Mouse (Mus musculus) monocyte, adult 2 months (primary cell): Measurements from ENCODE around the gene Dpm3.
A peak's percentile ranks its signal among the peaks of the same experiment; 100 is the strongest.
"Not testable (repeated sequence)": the region's sequence is repeated elsewhere in the genome, so short reads cannot be mapped to it uniquely, and the experiment has no call there.

ENCODE experiments used
- DNase-seq, 2 experiments: peaks; one replicate each; pipeline ENCODE4 v3.0.0; 2022; ENCODE audit warnings: low spot score in 2 of 2, low read depth in 1 of 2

Gene Dpm3

DNA sequence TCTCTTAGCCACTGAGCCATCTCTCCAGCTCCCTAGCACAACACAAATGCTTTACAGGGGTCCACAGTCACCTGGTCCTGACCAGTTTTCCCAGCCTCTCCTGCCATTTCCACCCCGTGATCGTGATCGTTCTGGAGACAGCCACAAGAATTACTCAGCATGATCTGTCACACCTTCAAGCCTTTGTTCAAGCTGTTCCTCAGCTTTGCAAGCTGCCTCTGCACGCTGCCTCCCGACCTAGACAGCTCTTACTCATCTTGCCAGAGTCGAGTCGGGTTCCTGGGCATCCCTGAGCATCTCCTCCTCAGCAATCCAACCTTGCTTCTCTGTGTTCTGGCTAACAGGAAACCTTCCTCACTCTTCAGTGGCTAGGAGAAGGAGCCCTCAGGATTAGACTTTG is at the start of gene Dpm3:
Gene Dpm3, plus strand, starts transcription at position 283 of the 400 bp plus-strand sequence.
- no peak for DNase-seq

DNA sequence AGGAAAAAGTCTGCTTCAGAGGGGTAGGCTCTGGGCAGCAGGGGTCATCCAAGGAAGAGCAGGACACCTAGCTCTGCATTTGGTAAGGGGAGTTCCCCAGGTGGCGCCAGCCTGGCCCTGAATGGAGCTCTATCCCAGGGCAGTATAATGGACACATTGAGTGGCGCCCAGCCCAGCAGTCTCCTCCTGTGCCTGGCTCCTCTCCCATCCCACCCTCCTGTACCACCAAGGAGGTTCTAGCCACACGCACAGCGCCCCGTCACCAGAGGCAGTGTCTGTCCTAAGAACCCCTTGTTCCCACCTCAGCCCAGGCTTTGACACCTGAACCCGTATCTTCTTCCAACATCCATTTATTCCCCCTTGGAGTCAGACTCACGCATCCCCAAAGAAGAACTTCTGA is 49.4 kb upstream of the Dpm3 start:
- DNase-seq, result no peak

DNA sequence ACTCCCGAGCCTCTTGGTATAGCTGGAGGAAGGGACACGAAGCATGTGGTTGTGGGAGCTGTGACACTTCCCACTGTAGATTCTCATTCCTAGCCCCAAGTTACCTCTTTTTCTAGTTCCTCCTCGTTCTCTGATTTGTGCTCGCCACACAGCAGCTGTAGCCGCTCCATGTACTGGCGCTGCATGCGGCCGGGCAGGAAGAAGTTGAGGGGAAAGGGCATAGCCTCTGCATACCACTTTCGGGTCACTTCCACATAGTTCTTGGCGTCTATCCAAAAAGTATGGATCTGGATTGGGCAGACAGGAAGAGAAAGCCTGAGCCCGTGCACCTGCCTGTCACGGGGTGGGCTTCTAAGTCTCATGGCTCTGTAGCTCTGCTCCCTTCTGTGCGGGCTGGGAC is 49.0 kb upstream of the Dpm3 start:
- no peak for DNase-seq

DNA sequence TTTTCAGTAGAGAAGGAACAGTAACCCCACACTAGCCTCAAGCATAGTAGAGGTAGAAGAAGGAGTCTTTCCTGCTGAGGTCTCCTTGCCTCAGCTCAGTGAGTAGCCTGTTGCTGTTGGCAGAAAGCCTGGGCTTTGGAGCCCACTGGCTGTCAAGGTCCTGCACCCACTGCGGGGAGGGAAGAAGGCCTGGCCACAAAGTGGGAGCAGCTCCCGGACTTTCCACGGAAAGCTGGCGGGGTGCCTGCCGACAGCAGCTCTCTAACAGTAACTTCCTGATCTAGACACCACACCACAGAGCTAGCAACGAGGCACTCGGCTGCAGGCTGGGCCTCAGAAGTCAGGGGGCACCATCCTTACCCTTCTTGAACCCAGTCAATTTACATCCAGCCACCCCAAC is 48.4 kb upstream of the Dpm3 start:
- no peak for DNase-seq

DNA sequence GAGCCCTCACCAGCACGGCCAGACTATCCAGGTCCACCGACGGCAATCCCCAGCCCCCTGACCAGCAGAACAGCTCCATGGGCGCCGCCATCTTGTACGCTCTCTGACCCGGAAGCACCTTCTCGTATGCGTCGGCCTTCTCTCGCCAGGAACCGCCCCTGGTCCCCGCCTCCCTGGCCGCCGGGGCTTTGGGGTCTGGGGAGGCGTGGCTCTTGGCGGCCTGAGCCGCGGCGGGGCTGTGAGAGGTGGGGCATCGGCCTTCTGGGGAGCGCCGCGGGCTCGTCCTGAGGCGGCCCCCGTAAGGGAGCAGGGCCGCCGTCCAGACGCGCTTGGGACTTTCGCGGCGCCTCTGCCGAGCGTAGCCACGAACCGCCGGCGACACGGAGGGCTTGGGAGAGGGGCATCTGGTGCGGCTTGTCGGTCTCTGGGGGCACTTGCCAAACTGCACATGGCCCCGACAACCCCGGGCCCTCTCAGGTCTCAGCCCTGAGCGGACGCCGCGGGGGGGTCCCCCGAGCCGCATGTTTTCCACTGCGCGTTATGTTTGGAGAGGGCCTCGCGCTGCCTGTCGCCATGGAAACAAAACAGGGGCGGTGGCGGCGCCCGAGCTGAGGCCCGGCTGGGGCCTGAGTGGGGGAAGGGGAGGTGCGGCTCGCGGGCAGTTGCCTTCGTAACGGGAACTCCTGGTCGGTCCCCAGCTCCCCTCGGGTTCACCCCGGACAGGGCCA is 45.2 kb upstream of the Dpm3 start:
- peak; percentile 83 to 92 for DNase-seq

DNA sequence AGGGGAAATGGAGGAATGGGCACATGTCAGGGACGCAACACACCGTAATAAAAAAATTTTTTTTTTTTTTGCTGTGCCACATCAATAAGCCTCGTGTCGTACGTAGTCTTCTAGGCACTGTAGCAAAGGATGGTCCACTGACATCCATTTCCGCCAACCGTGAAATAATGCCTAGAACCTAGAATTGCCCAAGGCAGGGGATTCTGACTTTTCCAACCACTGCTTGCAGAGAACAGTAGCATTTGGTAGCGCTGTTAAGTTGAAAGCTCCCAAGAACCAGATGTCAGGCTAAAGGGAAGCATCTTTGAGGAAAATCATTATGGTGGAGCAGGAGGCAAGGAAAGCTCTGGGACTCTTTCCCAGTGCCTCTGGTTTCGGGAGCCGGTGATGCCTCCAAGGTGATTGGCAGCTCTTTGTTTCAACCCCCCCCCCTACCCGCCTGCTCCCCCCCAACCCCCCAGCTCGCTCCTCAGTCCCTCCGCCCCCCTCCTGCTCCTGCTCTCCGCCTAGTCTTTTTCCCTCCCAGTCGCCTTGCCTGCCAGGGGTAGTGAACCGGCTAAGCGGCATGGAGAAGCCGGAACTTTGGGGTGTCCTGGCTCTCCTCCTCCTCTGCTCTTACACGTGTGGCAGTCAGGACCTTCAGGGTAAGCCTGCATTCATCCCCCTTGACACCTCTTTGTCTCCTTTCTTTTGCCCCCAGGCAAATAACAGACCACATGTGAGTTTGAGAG is 44.3 kb upstream of the Dpm3 start, which contains the start of gene Thbs3:
Gene Thbs3, plus strand, starts transcription at position 500 of the 731 bp plus-strand sequence.
- no peak for DNase-seq

DNA sequence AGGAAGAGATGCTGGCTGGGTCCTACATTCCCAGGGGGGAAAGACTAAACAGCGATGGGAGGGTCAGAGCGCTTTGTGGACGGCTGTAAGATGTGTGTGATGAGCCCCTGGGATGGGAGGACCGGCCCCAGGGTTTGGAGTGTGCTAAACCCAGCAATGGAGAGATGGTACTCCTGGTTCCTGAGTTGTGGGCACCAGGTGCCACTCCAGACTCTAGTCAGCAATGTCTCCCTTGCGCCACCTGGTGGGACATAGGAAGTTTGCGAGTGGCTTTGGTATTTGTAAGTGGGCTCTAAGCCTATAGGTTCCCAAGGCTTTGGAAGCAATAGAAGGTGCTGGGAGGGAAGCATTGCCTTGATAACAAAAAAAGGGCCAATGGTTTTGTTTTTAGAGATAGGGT is 43.3 kb upstream of the Dpm3 start:
- DNase-seq, result peak in 1 of 2 experiments; percentile 69

DNA sequence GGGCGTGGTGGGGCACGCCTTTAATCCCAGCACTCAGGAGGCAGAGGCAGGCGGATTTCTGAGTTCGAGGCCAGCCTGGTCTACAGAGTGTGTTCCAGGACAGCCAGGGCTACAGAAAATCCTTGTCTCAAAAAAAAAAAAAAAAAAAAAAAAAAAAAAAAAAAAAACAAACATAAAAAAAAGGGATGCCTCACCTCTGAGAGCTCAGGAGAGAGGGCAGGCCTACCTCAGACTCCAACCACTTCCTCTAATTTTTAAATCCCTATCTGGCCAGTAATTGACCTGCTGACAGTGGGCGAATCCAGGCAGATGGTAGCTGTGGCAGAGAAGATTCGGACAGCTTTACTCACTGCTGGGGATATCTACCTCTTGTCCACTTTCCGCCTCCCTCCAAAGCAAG is 42.8 kb upstream of the Dpm3 start:
- DNase-seq, result not testable (repeated sequence)

DNA sequence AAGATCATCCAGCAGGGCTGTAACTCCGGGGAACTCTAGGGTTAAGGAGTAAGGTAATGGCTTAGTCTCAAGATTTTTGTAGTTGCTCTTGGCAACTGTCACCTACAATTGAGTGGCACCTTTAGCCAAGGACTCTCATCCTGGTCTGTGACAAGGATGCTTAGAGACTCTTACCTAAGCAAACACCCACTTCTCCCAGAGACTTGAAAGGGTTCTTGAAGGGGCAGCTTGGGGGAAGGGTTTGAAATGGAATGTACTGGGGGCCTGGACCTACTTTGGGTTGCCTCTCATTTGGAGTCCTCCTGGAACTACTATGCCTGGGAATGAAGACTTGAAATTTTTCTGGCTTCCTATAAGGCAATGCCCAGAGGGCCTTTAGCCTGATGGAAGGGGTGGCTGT is 40.9 kb upstream of the Dpm3 start:
- no peak for DNase-seq

DNA sequence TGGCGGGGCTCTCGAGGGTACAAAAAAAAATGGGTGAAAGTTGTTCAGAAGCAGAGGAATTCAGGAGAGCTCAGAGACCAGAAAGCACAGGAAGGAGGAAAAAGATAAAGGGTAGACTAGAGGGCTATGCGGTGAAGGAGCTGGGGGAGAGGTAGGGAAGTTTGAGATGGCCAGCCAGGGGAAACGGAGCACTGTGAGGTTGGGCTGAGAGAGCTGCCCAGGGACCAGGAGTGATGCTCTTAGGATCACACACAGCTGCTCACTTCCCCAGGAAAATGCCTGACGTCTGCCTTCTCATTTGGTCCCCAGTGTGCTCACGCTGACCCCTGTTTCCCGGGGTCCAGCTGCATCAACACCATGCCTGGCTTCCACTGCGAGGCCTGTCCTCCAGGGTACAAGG is 39.6 kb upstream of the Dpm3 start:
- no peak for DNase-seq

DNA sequence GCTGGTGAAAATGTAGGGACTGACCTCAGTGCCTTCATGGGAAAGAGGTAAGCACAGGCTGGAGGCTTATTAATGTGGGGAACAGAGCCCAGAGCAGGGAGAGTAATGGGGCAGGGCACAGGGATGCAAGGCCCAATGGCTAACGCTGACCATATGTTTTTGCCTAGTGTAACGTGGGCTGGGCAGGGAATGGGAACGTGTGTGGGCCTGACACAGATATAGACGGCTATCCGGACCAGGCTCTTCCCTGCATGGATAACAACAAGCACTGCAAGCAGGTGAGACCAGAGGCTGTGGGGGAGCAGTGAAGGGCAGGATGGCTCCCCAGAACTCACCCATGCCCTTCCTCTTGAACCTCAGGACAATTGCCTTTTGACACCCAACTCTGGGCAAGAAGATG is 38.0 kb upstream of the Dpm3 start:
- no peak for DNase-seq

DNA sequence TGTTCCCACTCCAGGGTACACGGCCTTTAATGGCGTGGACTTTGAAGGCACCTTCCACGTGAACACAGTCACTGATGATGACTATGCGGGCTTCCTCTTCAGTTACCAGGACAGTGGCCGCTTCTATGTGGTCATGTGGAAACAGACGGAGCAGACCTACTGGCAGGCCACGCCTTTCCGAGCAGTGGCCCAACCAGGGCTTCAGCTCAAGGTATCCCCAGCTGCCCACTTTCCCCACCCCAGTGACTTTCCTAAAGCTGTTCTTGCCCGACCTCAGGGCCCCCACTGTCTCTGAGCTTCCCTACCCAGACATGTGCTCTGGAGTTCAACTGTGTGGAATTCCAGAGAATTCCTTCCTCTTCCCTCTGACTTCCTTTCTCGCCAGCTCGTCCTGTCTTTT is 34.4 kb upstream of the Dpm3 start:
- no peak for DNase-seq

DNA sequence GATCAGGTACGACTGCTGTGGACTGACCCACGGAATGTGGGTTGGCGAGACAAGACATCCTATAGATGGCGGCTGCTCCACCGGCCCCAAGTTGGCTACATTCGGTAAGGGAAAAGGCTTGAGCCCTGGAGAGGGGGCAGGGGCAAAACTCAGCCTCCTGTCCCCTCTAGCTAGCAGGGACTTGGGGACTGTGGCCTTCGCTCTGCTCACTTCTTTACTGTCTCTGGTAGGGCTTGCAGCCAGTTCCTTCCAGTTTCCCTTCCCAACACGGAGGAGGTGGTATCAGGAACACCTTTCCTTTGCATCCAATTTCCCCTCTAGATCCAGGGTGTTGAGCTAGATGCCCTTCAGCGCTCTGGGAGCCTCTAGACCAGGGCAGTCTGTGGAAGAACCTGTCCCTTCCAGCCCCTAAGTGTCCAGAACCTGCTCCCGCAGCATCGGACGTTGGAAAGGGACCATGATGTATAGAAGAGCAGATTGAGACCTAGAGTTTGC is 33.8 kb upstream of the Dpm3 start:
- no peak for DNase-seq

DNA sequence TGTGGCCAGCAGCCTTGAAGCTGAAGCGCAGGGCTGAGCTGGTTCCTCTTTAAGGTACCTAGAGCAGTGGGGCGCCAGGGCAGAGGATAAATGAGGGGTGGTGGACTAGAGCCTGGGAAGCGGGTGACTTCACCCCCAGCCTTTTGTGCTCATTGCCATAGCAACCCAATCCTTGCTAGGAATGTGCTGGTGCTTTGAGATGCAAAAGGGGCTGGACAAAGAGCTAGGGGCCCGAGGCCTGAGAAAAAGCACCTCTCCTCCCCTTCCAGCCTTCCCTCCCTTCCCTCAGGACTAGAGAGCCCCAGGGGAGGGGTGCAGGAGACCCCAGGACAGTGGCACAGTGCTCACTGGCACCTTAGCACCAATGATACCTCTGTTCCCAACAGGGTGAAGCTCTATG is 33.2 kb upstream of the Dpm3 start:
- DNase-seq, result no peak

DNA sequence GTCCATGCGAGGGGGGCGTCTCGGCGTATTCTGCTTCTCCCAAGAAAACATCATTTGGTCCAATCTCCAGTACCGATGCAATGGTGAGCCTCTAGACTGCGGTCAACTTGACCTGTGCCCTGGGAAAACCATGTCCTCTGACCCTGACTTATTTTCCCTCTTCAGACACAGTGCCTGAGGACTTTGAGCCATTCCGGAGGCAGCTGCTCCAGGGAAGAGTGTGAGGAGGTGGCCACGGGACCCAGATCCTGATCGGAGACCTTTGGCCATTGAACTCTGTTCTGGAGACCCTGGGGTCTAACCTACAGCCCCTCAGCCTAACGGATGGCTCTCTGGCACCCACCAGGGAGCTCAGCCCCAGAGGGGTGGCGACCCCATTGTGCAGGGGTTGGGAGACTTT is 32.8 kb upstream of the Dpm3 start:
- DNase-seq, result no peak

DNA sequence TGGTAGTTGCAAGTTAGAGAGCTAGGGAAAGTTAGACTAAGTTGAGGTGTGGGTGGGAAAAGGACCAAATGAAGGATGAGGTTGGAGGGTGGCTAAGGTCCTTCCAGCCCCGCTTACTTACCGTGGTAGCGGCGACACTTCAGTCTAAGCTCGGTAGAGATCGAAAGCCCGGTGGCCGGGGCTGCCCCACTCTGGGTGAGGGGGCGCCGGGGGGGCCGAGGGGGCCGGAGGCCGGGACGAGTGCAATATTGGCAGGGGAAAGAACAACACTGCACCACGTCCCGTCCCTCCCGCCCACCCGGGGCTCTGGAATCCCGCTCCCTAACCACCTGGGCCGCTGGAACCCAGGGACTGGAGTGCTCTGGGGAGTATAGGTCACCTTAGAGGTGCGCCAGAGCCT is 32.3 kb upstream of the Dpm3 start, which contains the start of gene Mtx1:
Gene Mtx1, minus strand, starts transcription at position 189 of the 400 bp plus-strand sequence.
- DNase-seq, result no peak

DNA sequence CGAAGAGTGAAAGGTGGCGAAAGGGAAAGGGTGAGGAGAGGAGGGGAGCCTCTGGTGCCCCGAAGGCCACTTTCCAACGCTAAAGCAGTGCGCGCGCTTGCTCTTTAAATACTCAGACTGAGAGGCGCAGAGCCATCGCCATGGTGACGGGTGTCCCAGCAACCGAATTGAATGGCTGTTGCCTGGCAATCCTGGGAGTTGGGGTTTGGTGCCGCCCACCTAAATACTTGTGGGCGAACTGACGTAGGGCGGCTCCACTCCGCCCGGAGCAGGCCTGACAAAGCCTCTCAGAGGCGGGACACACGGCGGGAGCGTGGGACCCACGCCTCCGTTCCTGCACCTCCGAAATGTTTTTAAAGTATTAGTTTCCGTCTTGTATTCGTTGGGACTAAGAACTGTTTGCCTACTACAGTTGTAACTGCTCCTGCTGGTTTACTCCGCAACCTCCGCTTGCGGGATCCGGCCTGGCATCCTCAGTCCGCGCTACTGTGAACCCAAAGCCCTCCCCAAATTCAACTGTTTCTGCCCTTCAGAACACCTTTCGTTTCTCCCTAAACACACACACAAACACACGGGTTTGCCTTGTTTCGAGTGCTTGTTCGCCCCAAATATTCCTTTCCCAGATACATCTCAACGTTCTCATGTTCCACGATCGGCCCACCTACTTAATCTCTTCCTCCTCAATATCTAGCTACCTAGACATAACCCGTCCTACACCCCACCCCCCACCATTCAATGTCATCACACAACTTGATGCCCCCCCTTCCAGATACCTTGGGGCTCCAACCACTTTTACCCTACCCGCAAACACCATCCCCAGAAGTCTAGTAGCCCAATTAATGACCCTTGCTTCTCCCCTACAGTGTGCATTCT is 31.6 kb upstream of the Dpm3 start:
- DNase-seq, result peak in 1 of 2 experiments; percentile 39

DNA sequence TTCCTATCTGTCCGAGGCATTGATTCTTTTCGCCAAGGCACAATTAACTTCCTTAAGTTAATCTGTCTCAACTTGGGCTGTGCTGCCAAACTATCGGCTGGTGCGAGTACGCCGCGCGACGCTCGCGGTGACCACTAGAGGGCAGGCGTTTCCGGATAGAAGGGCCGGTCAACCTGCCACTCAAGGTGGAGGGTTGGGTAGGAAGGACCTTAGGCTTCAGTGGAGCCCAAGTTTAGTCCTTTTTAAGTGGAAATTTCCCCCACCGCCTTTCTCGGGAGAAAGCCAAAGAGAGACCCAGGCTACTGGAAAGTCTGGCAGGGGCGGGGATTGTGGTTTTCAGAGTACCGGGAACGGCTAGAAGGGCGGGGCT is 31.0 kb upstream of the Dpm3 start:
- peak; percentile 58 to 80 for DNase-seq

DNA sequence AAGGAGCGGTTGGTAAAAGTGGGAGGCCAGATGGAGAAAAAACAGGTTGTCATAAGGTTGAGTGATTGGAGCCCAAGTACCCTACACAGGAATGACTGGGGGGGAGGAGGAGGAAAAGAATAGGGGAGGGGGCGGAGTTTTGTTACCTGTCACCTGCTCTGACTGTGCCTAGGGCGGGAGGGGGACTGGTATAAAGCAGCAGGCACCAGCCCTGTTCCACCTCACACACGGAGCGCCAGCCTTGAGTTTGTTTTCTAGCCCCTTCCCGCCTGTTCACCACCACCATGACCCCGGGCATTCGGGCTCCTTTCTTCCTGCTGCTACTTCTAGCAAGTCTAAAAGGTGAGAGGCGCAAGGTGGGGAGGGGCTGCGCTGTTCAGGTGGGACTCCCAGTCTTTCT is 30.3 kb upstream of the Dpm3 start, which contains the start of gene Muc1:
Gene Muc1, plus strand, starts transcription at position 222 of the 400 bp plus-strand sequence.
- DNase-seq, result no peak

DNA sequence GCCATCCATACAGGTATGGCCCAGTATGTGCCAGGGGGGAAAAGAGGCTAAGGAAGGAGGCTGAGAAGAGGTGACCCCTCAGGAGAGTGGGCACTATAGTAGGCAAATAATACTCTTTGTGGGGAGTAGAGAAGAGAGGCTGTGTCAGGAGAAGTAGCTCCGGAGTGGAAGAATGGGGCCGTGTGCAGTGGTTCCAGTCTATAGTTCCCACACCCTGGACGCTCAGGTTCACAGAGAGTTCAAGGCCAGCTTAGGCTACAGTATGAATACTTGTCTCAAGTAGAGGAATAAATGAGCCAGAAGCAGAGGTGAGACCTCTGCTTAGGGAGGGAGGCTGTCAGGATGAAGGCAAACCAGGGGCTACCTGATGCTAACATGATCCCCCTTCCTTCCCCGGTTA is 29.9 kb upstream of the Dpm3 start:
- no peak for DNase-seq

DNA sequence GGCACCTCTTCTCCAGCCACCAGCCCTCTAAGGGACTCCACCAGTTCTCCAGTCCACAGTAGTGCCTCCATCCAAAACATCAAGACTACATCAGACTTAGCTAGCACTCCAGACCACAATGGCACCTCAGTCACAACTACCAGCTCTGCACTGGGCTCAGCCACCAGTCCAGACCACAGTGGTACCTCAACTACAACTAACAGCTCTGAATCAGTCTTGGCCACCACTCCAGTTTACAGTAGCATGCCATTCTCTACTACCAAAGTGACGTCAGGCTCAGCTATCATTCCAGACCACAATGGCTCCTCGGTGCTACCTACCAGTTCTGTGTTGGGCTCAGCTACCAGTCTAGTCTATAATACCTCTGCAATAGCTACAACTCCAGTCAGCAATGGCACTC is 28.6 kb upstream of the Dpm3 start:
- DNase-seq, result no peak
